Mouse (Mus musculus): ENCODE measurements around the gene Dnajc6. TPM values are rescaled to one million over a fixed set of nuclear protein-coding genes. Genes with fewer than 3 reads are reported as not detected.

Dnajc6 gene
- polyA plus RNA-seq, 1 experiment from 2014 or later: 34.2 TPM

DNA sequence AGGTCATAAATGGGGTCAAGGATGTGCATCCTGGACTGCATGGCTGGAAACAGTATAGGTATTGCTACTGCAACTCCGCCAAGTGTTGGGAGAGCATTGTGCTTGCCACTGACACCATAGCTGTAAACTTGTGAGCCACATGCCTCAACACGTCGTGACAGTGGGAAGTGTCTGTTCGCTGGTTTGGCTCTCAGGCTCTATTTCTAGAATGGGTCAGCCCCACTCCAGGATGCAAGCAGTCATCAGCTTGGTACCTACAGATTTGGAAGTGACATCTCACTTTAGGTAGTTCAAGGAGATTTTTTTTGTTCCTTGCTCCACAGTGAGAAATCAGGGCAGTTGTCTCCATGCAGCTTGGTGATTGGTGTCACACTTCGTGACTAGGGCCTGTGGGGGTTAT lies 124.8 kb downstream of the Dnajc6 start:
- no peak overlapping the region for H3K4me2 ChIP-seq
- H3K9ac ChIP-seq: no peak overlapping the region
- no peak for ATAC-seq (ENCODE audit: low read depth)
- H3K27me3 ChIP-seq: no peaks in the 10 kb centered on the region
- WGBS: 92% methylated on average over 5 of the region's 5 CpGs
- H3K27ac ChIP-seq (replicated peaks): no peak overlapping the region
- no peak overlapping the region for H3K4me3 ChIP-seq
- no peaks in the 10 kb centered on the region for H3K4me1 ChIP-seq (replicated peaks)
- H3K36me3 ChIP-seq: peaks cover 69% of the 10 kb centered on the region
- H3K9me3 ChIP-seq: no peaks in the 10 kb centered on the region

DNA sequence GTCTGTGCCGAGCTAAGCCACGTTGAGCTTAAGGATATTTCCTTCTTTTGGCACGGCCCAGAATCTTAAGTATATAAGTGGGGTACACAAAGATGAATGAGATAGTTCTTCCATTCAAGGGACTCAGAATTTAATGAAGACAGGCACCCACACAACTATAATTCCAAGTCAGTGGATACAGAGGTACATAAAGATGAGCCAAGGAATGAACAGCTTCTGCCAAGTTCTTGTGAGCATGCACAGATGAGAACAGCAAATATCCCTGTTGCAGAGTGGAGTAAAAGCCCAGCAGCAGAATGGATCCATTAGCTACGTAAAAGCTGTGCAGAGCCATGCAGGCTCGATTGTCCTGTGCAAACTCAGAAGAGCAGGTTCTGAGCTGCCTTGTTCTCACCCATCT lies 128.8 kb downstream of the Dnajc6 start:
- Histone ChIP-seq H3K4me2 (no peak overlapping the region), H3K4me3 (no peak overlapping the region), H3K9ac (no peak overlapping the region), H3K4me1 (replicated peaks) (no peaks in the 10 kb centered on the region), H3K27ac (replicated peaks) (no peak overlapping the region), H3K27me3 (no peaks in the 10 kb centered on the region), H3K36me3 (peaks cover 74% of the 10 kb centered on the region), H3K9me3 (0 out of 2 replicates have a peak, but pooled peaks cover 5% of the 10 kb centered on the region)
- WGBS: 92% methylated on average over 5 of the region's 5 CpGs
- ATAC-seq (ENCODE audit: low read depth): no peak

DNA sequence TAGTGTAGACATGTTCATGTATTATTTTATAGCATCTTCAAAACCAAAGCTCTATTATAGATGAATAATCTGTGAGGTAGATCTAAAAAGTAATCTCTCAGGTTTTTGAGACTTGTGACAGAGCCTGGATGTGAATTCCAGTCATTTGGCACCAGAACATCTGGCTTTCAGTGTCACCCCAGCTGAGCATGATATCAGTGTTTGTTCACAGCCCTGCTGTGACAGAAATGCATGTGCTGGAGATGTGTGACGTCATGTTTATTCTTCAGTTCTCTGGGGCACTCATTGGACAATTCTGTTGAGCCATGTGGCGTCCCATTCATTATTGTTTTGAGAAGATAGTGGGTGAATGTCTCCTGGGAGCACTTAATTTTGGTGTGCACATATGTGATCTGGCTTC lies 139.1 kb downstream of the Dnajc6 start:
- WGBS: 51% methylated on average over 2 of the region's 2 CpGs
- Histone ChIP-seq H3K9ac (no peak overlapping the region), H3K27ac (replicated peaks) (no peak overlapping the region), H3K4me1 (replicated peaks) (no peaks in the 10 kb centered on the region), H3K4me3 (no peak overlapping the region), H3K36me3 (peaks cover 67% of the 10 kb centered on the region), H3K27me3 (no peaks in the 10 kb centered on the region), H3K9me3 (no peaks in the 10 kb centered on the region), H3K4me2 (no peak overlapping the region)
- ATAC-seq (ENCODE audit: low read depth): no peak

DNA sequence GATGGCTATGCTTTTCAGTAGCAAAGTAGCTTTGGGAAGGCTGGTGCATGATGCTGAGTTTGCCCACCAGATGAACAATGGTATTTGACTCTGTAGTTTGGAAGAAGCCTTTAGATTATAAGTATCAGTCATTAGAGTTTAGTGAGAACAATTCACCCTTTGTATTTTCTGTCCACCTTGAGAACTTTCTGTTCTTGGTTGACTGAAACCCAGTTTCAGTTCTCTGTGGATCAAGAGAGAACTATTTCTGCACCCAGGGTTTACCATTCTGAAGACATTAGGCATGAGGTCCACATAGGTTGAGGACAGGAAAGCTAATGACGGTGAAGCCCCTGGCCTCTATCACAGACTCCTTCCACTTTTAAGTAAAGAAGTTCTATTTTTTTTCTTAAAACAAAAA lies 141.0 kb downstream of the Dnajc6 start:
- Histone ChIP-seq H3K4me1 (replicated peaks) (no peaks in the 10 kb centered on the region), H3K36me3 (peaks cover 68% of the 10 kb centered on the region), H3K4me3 (no peak overlapping the region), H3K27ac (replicated peaks) (no peak overlapping the region), H3K4me2 (no peak overlapping the region), H3K27me3 (no peaks in the 10 kb centered on the region), H3K9me3 (no peaks in the 10 kb centered on the region), H3K9ac (no peak overlapping the region)
- 98% methylated on average over 1 of the region's 1 CpGs for WGBS
- ATAC-seq (ENCODE audit: low read depth): no peak

DNA sequence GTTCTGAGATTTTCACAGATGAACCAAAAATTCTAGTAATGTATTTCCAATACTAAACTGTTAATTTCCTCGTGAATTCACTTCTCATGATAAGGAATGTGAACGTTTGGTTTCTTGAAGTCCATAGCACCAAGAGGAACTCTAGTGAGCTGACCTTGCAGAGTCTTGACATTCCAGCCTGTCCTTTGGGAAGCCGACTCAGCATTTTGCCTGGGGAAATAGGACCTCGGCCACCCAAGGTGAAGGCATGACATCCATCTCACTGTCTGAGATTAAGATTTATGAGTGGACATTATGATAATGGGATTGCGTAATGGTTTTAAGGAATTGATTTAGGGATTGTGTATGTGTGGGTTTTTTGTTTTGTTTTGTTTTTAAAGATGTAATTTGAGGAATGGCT lies 144.2 kb downstream of the Dnajc6 start:
- Histone ChIP-seq H3K4me1 (replicated peaks) (no peaks in the 10 kb centered on the region), H3K36me3 (peaks cover 55% of the 10 kb centered on the region), H3K9me3 (no peaks in the 10 kb centered on the region), H3K4me3 (no peak overlapping the region), H3K4me2 (no peak overlapping the region), H3K9ac (no peak overlapping the region), H3K27ac (replicated peaks) (no peak overlapping the region), H3K27me3 (no peaks in the 10 kb centered on the region)
- 75% methylated on average over 5 of the region's 5 CpGs for WGBS
- no peak for ATAC-seq (ENCODE audit: low read depth)

DNA sequence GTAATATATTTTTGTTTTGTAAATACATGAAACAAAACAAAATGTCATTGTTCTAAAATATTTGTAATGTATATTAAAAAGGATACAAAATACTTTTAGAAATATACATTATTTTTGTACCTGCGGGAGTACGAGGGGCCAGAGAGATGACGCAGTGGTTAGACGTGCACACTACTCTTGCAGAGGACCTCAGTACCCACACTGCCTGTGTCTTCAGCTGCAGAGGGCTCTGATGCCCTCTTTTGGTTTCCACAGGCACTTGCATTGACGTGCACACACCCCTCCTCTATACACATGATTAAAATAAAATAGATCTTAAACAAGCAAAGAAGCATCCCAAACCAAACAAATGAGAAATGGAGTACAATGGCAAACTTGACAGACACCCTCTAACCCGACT lies 146.3 kb downstream of the Dnajc6 start:
- H3K4me3 ChIP-seq: no peak overlapping the region
- ATAC-seq (ENCODE audit: low read depth): no peak
- H3K27me3 ChIP-seq: no peaks in the 10 kb centered on the region
- H3K4me1 ChIP-seq (replicated peaks): no peaks in the 10 kb centered on the region
- WGBS: 83% methylated on average over 6 of the region's 6 CpGs
- H3K36me3 ChIP-seq: peaks cover 36% of the 10 kb centered on the region
- no peak overlapping the region for H3K9ac ChIP-seq
- H3K27ac ChIP-seq (replicated peaks): no peak overlapping the region
- no peak overlapping the region for H3K4me2 ChIP-seq
- H3K9me3 ChIP-seq: no peaks in the 10 kb centered on the region

DNA sequence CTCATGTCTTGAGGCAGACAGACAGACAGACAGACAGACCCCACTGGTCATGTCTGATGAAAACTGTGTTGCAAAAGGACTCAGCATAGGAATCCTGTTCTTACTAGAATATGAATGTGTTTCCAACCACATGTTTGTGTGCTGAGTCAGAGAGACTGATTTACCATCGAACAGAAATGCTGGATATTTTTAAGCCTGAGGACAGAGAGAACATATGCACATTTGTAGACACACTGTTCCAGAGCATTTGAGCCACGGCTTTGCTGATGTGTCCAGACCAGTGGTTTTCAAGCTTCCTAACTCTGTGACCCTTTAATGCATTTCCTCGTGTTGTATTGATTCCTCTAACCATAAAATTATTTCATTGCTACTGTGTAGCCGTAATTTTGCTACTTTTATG lies 146.8 kb downstream of the Dnajc6 start:
- H3K9ac ChIP-seq: no peak overlapping the region
- no peaks in the 10 kb centered on the region for H3K9me3 ChIP-seq
- 79% methylated on average over 4 of the region's 4 CpGs for WGBS
- no peak overlapping the region for H3K4me3 ChIP-seq
- no peak overlapping the region for H3K27ac ChIP-seq (replicated peaks)
- H3K4me2 ChIP-seq: no peak overlapping the region
- no peak for ATAC-seq (ENCODE audit: low read depth)
- H3K36me3 ChIP-seq: peaks cover 31% of the 10 kb centered on the region
- H3K4me1 ChIP-seq (replicated peaks): peaks cover 1% of the 10 kb centered on the region
- H3K27me3 ChIP-seq: no peaks in the 10 kb centered on the region

DNA sequence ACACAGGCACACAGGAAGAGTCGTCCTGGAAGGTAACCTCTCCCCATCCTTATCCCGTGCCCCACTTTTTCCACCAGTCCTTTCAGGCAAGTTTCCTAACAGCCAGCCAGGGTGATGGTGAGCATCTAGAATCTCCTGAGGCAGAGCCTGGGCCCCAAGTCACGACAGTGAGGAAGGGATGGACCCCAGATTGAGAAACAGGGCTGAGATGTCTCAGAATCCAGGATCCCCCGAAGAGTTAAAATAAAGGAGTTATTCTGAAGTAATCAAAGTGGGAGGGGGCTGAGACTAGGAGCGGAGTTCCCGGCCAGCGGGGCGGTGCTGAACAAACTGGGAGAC lies 150.4 kb downstream of the Dnajc6 start:
- Histone ChIP-seq H3K27me3 (no peaks in the 10 kb centered on the region), H3K4me2 (peak overlapping the region; percentile 62), H3K36me3 (0 out of 2 replicates have a peak, but pooled peaks cover 3% of the 10 kb centered on the region), H3K9me3 (no peaks in the 10 kb centered on the region), H3K27ac (replicated peaks) (peak overlapping the region; percentile 92), H3K9ac (peak overlapping the region; percentile 67), H3K4me1 (replicated peaks) (peaks cover 17% of the 10 kb centered on the region), H3K4me3 (peak overlapping the region; percentile 81)
- ATAC-seq (ENCODE audit: low read depth): no peak
- under 1% methylated on average over 8 of the region's 8 CpGs for WGBS

DNA sequence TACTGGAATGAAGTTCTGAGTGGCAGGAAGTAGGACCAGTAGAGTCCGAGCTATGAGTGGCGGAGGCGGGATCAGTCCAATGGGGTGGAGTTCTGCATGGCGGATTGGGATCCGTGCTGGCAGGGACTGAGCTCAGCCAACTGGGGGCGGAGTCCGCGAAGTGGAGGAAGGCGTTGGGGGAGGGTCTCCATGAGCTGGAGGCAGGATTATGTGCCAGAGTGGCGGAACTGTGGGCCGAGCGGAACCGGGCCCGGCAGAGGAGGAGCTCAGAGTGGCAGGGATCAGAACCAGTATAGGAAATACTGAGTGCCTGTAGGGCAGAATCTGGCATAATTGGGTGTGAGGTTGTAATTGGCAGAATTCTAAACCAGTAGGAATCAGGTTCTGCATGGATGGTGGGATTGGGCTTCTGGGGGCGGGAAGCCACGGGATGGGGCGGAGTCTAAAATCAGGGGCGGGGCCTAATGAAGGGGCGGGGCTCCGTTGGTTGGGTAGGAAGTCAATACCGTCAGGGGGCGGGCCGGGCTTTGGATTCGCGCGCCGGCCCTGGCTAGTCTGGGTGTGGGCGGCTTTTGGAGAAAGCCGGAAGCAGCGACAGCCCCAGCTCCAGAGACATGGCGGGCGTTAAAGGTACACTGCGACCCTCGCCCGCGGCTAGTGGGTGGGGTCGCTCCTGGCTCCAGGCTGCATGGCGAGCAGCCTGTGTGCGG lies 150.9 kb downstream of the Dnajc6 start, which contains the start of gene Leprot:
Gene Leprot (plus strand): TSS at position 523 of the 710 bp plus-strand sequence.
- Histone ChIP-seq H3K27ac (replicated peaks) (peak within 1 kb of the TSS; percentile 95), H3K4me1 (replicated peaks) (peaks cover 17% of the 10 kb centered on the region), H3K9me3 (no peaks in the 10 kb centered on the region), H3K36me3 (0 out of 2 replicates have a peak, but pooled peaks cover 3% of the 10 kb centered on the region), H3K4me3 (peak within 1 kb of the TSS; percentile 81), H3K27me3 (no peaks in the 10 kb centered on the region), H3K4me2 (peak within 1 kb of the TSS; percentile 62), H3K9ac (peak within 1 kb of the TSS; percentile 91)
- ATAC-seq (ENCODE audit: low read depth): peak; percentile 99
- under 1% methylated on average over 39 of the region's 39 CpGs for WGBS

DNA sequence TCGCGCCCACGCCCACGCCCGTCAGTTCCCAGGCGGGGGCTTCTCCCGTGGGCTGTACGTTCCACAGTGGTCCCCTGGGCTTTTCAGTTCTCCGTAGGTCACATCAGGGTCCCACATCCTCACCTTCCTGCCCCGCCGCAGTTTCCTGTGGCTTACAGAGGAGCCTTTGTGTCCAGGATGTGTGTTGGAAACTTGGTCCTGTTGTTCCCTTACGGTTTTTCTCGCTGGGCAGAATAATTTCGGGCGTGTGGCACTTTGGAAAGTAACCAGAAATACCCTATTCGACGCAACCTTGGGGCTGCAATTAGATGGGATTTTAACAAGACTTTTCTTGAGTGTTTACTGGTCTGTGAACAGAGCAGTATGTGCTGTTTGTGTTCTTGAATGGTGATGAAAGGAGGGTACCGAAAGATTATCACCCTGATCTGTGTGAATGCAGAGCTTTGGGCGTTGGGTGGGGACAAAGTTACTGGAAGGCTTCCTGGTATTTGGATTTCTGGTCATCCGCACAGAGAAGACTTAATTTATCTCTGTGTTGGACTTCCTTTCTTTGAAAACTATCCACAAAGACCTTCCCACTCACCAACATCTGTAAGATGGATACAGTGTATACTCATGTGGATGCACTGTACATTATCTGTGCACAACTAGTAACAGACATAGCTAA lies 151.7 kb downstream of the Dnajc6 start:
- H3K9ac ChIP-seq: peak overlapping the region; percentile 91
- 2% methylated on average over 20 of the region's 20 CpGs for WGBS

DNA sequence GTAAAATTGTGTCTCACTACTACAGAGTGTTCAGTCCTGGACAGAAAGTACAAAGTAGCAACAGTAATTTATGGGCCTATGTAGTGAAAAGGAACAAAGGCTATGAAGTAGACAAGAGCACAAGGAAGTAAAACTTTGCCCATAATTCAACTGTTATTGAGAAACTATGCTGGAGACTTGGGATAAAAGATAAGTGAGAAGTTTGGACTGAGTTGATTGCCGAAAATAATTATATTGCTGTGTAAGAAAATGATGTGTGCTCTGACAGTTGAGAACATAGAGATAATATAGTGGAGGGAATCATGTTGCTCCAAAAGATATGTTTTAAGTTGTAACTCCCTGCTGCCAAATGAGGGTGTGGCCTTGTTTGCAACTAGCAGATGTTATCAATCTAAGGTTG lies 152.3 kb downstream of the Dnajc6 start:
- H3K27ac ChIP-seq (replicated peaks): peak overlapping the region; percentile 95
- H3K27me3 ChIP-seq: no peaks in the 10 kb centered on the region
- H3K4me1 ChIP-seq (replicated peaks): peaks cover 17% of the 10 kb centered on the region
- no peaks in the 10 kb centered on the region for H3K36me3 ChIP-seq
- H3K4me2 ChIP-seq: peak overlapping the region; percentile 62
- no peaks in the 10 kb centered on the region for H3K9me3 ChIP-seq
- WGBS: 52% methylated on average over 1 of the region's 1 CpGs
- peak overlapping the region; percentile 91 for H3K9ac ChIP-seq
- peak overlapping the region; percentile 81 for H3K4me3 ChIP-seq
- no peak for ATAC-seq (ENCODE audit: low read depth)

More for the DNA sequence above, 151.7 kb downstream of the Dnajc6 start:
- Histone ChIP-seq H3K27me3 (no peaks in the 10 kb centered on the region), H3K4me3 (peak overlapping the region; percentile 81), H3K9me3 (no peaks in the 10 kb centered on the region), H3K27ac (replicated peaks) (peak overlapping the region; percentile 95), H3K4me2 (peak overlapping the region; percentile 62), H3K4me1 (replicated peaks) (peaks cover 17% of the 10 kb centered on the region), H3K36me3 (no peaks in the 10 kb centered on the region)
- no peak for ATAC-seq (ENCODE audit: low read depth)

DNA sequence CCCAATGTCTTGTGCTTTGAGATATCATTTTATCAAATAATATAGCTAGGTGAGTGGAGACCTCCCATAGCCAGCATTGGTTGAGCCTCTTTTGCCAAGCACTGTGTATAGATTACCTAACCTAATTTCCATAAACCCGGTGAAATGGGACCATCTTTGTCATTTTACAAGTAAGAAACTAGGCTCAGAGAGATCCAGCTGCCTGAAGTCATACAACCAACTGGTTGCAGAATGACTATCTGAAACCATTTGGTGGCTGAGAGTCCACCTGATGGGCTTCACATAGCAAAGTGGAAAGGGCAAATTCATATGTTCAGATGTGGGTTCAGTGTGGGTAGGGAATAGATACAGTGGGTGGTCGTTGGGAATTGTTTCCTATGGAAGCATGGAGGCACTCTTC lies 154.5 kb downstream of the Dnajc6 start:
- WGBS: 100% methylated on average over 2 of the region's 2 CpGs
- H3K9ac ChIP-seq: no peak overlapping the region
- H3K27me3 ChIP-seq: no peaks in the 10 kb centered on the region
- H3K4me2 ChIP-seq: no peak overlapping the region
- no peak overlapping the region for H3K4me3 ChIP-seq
- H3K27ac ChIP-seq (replicated peaks): no peak overlapping the region
- H3K4me1 ChIP-seq (replicated peaks): peaks cover 17% of the 10 kb centered on the region
- no peaks in the 10 kb centered on the region for H3K9me3 ChIP-seq
- 0 out of 2 replicates have a peak, but pooled peaks cover 8% of the 10 kb centered on the region for H3K36me3 ChIP-seq
- ATAC-seq (ENCODE audit: low read depth): no peak
